Mouse (Mus musculus): ENCODE results near the gene Hist1h1c.
"Not testable (repeated sequence)": the region's sequence is repeated elsewhere in the genome, so short reads cannot be mapped to it uniquely, and the experiment has no call there.

The Hist1h1c gene

DNA sequence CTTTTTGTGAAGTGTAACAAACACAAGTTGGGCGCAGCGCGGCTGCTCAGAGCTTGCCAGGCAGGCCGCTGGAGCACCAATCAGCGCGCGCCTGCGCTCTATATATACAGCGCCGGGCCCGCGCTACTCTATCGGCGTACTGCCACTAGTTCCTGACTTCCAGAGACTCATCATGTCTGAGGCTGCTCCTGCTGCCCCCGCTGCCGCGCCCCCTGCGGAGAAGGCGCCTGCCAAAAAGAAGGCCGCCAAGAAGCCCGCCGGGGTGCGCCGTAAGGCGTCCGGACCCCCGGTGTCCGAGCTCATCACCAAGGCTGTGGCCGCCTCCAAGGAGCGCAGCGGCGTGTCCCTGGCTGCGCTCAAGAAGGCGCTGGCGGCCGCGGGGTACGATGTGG, at the start of gene Hist1h1c:
Gene Hist1h1c, plus strand, starts transcription at position 132 of the 392 bp plus-strand sequence.
- DNase-seq (ENCODE audit: low spot score in 2 of 2) = peak in 1 of 2 experiments; percentile 91

DNA sequence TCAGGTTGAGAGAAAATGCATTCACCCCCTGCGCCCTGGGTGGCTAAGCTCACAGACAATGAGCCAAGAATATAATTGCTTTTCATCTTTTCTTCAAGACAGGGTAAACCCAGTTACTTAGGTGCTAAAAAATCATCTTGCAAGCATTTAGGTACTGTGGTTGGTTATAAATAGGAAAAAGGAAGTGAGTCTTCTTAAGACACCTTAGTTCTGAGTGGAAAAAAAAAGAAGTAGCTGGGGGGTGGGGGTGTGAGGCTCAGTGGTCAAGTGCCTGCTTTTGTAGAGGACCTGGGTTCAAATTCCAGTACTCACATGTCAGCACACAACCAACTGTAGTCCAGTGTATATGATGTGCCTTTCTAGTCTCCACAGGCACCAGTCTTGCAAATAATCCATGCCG, 49.7 kb upstream of the Hist1h1c start:
- DNase-seq (ENCODE audit: low spot score in 2 of 2) = no peak

DNA sequence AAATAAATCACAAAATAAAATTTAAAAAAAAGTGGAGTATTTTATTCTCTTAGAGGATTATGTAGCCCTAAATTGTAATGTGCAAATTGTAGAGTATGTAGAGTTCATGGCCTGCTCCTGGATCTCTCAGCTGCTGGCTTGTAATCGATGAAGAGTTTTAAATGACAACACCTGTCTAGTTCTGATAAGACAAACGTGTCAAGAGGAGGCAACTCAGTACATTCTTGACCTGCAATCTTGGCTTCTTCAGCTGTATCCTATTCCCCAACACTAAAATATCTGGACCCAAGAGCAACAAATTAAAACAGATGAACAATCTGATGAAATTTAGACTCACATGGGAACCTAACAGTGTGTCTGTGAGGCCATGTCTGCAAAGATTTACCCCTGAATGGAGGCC, 49.1 kb upstream of the Hist1h1c start:
- no peak for DNase-seq (ENCODE audit: low spot score in 2 of 2)

DNA sequence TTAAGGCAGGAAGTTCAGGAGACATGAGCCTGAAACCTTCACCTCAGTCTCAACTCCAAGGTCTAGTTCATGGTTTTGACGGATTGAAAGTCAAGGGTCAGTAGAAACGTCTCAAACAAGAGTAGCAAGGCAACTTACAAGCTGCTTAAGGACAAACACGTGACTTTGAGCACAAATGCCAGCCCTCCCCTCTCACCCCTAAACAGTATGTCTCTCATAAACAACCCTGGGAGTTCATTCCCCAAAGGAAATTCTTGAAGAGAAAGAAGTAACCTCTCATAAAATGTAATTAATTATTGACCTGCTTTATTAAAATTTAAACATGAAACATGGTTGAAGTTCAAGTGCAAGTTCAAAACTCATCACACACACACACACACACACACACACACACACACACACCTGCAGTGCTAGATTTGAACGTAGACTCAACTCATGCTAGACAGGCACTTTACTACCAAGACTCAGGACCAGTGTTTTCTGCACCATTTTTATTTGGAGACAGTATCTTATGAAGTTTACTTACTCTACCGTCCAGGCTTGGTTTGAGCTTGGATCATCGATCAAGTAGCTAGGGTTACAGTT, 44.7 kb upstream of the Hist1h1c start:
- DNase-seq (ENCODE audit: low spot score in 2 of 2) = no peak

DNA sequence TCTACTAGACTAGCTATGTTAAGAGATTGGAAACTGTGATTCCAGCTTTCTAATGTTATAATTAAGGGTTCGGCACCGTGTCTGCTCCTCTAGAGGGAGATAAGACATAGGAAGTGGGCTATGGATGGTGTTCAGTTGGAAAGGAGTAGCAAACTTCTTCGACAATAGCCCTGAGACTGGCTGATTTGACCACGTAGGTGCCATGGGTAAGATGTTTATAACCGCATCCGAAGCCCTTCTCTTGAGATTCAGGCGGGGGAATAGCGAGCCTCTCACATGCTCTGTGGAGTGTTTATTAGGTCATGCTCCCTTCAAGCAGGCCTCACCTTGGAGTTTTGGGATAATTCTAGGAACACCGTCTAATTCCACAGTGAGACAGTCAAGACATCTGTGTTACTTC, 43.7 kb upstream of the Hist1h1c start:
- no peak for DNase-seq (ENCODE audit: low spot score in 2 of 2)

DNA sequence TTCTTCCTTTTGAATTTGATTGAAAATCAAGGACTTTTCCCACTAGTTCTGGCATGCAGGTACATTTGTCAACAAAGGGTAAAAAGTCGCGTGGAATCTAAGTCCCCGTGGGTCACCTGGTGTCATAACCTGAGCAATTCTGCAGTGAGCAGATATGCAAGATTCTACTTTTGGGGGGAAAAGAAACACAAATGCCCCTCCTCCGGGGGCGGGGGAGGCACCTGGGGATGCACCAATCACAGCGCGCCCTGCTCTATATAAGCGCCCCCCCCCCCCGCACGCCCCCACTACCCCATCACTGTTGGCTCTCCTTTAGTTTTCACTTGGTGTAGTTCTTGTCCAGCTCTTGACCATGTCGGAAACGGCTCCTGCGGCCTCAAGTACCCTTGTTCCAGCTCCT, 43.1 kb upstream of the Hist1h1c start, which contains the start of gene Hist1h1t:
Gene Hist1h1t, plus strand, starts transcription at position 301 of the 400 bp plus-strand sequence.
- DNase-seq (ENCODE audit: low spot score in 2 of 2) = no peak

DNA sequence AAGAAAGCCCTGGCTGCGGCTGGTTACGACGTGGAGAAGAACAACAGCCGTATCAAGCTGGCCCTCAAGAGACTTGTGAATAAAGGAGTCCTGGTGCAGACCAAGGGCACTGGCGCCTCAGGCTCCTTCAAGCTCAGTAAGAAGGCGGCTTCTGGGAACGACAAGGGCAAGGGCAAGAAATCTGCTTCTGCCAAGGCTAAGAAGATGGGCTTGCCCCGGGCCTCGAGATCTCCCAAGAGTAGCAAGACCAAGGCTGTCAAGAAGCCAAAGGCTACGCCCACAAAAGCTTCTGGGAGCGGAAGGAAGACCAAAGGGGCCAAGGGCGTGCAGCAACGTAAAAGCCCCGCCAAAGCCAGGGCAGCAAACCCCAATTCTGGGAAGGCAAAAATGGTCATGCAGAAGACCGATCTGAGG, 42.5 kb upstream of the Hist1h1c start:
- DNase-seq (ENCODE audit: low spot score in 2 of 2) = no peak

DNA sequence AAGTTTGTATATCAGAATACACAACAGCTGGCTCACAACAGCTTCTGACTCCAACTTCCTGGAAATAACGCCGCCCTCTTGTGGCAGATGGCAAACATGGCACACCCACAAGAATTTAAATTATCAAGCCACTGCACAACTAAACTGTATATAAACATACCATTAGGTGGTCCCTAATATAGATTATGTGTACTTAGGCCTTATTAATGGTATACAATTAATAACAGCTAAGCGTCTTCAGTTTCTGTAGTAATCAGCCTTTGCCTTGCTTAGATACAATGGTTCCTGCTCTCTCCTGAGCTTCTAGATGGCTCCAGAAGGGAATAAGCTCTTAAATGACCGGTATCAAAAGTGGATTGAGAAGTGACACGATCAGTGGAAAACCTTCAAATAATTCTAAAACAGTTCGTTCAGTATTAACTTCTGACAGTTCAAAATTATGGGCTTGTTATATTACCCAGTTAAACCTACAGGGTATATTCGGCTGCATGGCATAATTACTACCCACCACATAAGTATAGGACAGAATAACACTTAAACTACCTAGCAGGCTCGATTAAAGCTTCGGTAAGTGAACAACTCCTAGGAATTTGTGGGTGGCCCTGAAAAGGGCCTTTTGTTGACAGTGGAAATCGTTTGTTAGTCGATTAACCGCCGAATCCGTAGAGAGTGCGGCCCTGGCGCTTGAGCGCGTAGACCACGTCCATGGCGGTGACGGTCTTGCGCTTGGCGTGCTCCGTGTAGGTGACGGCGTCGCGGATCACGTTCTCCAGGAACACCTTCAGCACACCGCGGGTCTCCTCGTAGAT, 40.9 kb upstream of the Hist1h1c start:
- peak in 1 of 2 experiments; percentile 51 for DNase-seq (ENCODE audit: low spot score in 2 of 2)

DNA sequence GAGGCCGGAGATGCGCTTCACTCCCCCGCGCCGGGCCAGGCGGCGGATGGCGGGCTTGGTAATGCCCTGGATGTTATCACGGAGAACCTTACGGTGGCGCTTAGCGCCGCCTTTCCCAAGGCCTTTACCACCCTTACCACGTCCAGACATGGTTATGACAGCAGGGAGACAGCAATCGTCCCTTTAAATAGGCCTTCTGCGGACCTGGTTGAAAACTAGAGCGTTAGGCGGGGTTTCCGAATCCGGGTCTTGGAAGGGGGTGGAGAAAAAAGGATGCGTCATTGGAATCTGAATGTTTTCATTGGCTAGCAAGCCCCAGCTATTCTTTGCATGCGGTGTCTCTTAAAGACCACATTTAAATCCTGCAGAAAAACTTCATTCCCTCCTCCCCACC, 40.3 kb upstream of the Hist1h1c start, which contains the start of gene Hist1h4c:
Gene Hist1h4c, minus strand, starts transcription at position 155 of the 394 bp plus-strand sequence.
- peak; percentile 97 to 100 for DNase-seq (ENCODE audit: low spot score in 2 of 2)

DNA sequence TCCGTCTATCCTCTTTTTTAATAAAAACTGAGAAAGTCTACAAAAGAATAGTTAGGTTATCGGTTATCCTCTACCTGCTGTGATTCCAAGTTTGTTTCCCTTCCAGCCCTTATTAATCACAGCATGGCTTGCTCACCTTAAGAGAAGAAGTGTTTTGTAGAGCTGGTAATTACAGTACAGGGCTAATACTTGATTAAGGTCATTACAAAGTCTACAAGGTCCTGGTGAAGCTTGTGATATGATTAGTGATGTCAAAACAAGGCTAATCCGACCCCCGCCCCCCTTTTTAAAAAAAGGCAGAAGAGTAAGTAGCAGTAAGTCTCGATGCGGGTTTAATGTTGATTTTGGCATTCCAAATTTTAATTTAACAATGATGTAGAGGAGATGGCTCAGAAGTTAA, 39.6 kb upstream of the Hist1h1c start:
- DNase-seq (ENCODE audit: low spot score in 2 of 2) = no peak

DNA sequence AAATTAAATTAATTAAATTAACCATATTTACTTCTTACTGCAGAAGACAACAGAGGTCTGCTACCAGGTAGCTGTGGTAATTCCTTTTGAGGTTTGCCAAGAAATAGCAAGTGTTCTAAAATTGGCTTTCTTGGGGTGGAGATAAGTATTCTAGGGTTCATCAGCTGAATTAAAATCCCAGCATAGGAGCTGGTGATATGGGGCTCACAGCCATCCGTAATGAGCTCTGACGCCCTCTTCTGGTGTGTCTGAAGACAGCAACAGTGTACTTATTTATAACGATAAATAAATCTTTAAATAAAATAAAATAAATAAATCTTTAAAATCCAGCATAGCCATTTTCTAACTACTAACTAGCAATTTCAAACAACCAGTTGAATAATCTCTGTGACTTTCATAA, 38.8 kb upstream of the Hist1h1c start:
- no peak for DNase-seq (ENCODE audit: low spot score in 2 of 2)

DNA sequence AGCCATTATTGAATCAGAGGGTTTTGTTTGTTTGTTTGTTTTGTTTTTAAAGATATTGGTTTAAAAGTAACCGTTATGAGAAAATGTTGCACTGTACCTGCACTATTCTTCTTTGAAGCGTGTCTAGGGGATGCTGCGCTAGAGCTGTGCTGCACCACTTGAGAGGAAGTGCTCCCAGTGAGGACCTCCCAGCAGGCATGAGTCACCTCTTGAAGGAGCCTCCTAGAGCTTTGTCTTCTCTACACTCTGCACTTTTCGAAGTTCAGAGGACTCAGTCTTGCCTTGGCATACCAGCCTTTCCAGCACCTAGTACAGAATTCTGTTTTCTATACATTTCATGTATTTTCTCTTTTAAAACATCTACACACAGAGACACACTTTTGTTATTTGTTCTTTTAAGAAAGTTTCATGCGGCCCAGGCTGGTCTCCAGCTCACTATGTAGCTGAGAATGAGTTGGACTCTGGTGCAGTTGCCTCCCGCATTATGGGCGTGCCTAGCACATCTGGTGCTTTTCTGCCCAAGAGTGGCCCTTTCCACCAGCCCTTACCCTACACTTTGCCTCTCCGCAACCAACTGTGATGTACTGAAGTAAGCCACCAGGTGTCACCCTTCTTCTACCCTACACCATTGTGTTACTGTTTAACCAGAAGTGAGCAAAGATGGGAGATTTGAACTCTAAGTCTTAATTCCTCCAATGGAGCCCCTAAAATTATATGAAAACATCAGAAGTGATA, 37.7 kb upstream of the Hist1h1c start:
- DNase-seq (ENCODE audit: low spot score in 2 of 2) = peak in 1 of 2 experiments; percentile 89

DNA sequence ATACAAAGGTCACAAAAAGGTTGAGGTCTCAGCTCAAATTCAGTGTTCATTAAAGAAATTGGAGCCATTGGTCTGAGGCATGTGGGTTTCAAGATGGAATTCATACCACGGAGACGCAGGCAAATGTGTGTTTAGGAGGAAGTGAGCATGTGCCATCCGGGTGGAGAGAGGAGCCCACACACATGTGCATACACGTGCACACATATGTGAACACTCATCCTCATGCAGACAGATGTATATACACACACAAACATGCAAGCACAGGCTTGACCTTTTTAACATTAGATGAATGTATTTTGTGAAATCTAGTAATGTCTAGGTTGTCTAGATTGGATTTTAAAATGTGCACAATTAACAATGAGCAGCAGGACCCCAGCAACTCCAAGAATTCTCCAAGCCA, 36.4 kb upstream of the Hist1h1c start:
- DNase-seq (ENCODE audit: low spot score in 2 of 2) = no peak

DNA sequence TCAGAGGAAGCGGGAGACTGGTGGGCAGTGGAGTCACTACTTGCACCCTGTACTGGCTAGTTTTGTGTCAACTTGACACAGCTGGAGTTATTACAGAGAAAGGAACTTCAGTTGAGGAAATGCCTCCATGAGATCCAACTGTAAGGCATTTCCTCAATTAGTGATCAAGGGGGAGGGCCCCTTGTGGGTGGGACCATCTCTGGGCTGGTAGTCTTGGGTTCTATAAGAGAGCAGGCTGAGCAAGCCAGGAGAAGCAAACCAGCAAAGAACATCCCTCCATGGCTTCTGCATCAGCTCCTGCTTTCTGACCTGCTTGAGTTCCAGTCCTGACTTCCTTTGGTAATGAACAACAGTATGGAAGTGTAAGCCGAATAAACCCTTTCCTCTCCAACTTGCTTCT, 35.8 kb upstream of the Hist1h1c start:
- not testable (repeated sequence) for DNase-seq (ENCODE audit: low spot score in 2 of 2)

DNA sequence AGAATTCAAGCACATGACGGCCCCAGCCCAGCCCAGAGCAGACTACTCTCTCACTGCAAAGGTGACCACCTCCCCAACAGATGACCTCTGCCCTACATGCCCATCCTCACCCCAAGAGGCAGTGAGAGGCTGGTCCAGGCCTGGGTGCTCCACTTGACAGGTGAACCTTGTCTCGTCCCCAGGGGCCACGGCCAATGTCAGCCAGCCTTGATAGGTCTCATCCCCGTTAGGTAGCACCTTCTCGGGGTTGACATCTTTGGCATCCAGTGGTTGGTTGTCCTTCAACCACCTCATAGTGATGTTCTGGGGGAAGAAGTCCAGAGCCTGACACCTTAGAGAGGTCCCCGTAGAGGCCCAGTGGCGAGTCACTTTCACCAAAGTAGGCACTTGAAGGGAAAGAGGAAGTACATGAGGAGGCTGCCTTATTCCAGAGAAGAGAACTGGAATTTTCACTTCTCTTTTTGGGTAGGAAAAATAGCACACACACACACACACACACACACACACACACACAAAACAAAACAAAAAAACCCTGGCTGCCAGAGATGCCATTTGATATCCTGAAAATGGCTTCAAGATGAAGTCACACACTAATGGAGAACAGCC, 32.8 kb upstream of the Hist1h1c start:
- no peak for DNase-seq (ENCODE audit: low spot score in 2 of 2)

DNA sequence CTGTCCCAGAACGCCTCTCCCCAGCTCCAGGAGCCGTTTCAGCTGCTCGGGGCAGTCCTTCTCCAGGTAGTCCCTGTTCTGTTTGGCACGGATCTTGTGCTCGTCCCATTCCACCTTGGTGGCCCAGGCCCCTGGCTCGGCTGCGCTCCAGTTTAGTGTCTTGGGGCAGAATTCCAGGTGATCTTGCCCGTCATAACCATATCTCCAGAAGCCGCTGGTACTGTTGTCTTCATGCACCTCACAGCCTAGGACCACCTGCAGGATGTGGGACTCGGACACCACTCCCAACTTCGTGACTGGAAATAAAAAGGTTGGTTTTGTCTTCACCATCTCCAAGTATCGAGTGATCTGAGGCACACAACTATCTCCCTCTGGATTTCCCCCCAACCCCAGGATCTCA, 31.8 kb upstream of the Hist1h1c start:
- no peak for DNase-seq (ENCODE audit: low spot score in 2 of 2)

DNA sequence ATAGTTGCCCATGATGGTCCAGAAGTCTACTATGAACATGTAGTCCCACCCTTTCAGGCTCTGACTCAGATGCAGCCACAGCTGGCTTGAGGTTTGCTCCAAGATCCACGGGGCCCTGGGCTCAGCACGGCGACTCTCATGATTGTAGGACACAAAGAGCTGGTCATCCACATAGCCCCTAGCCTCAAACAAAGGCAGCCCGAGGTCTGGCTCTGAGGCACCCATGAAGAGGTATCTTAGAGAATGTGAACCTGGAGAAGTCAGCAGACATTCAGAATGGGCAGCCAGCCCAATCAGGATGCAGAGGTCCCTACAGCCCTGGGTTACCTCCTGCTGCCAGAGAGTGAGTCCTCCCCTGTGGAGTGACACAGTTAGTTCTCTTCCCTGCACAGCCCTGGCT, 30.6 kb upstream of the Hist1h1c start:
- DNase-seq (ENCODE audit: low spot score in 2 of 2) = no peak

DNA sequence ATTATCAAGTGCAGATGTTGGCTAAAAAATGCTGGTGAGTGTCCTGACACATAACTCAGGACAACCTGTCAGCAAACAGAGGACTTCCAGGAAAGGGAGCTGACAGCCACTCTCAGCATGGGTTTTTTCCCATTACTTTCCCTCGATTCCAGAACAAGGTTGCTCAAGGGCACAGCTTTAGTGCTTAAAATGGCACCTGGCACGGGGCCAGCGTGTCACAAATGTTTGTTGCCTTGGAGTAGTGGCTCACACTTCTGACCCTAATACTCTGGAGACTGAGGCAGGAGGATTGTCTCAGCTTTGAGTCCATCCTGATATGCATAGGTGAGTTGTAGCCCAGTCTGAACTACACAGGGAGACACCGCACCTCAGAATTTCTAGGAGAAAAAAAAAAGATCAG, 30.0 kb upstream of the Hist1h1c start:
- no peak for DNase-seq (ENCODE audit: low spot score in 2 of 2)

DNA sequence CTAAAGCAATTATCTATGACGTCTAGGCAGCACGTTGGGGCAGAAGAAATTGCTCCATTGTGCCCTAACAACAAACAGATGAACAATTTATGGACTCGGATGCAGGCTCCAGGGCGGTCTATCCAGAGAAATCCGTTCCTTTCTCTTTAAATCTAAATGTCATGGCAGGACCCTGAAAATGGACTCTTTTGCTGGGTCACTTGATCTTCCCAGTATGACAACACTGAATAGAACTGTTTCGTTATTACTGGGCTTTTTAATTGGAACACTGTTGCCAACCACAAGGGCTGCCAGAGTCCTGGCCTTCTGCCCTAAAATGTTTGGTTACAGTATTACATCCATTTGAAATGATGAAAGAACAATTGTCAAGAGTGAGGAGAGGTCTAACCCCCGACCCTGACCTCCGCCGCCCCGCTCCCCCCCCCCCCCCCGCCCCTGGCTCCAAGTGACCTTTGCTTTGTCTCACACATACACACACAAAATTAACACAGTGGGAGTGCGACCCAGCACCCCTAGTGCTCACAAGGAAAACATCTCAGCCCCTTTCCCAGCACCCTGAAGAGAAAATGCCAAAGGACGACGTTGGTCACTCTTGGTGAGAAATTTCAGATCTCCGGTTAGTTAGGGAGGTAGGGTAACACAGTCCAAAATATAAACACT, 28.8 kb upstream of the Hist1h1c start:
- DNase-seq (ENCODE audit: low spot score in 2 of 2) = no peak

DNA sequence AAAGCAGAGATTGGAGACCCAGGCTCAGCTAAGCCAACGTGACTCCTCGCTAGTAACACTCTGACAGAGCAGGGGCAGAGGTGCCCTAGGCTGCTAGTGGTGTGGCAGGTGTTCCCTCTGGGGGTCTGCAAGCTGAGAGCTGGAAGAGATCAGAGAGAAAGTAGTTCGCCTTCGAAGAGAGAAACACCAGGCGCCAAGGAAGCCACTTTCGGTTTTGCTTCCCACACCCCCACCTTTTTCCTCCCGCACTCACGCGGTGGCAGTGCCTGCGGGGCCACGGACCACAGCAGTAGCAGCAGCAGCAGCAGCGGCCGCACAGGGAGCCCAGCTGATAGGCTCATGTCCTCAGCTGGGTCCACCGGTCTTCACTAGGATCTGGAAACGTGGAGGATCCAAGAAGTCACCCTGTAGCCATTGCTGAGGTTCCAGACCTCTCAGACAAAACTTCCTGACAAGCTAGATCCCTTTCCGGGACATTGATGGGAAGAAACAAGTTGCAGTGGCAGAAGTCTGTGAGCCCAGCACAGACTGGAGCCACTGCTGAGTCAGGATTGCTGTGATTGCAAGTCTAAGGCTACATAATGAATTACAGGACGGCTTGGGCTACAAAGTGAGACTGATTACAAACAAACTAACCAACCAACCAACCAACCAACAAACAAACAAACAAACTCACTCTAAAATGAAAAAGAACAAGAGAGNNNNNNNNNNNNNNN, 28.1 kb upstream of the Hist1h1c start, which contains the start of gene Hfe:
Gene Hfe, minus strand, starts transcription at position 481 of the 716 bp plus-strand sequence.
- no peak for DNase-seq (ENCODE audit: low spot score in 2 of 2)
